Mouse (Mus musculus) MN1 (cell line): ENCODE data around the gene Rpa2.
A peak's percentile ranks its signal among the peaks of the same experiment; 100 is the strongest.
"Not testable (repeated sequence)": the region's sequence is repeated elsewhere in the genome, so short reads cannot be mapped to it uniquely, and the experiment has no call there.

ENCODE experiments used
- DNase-seq: peaks from one replicate; pipeline ENCODE4 v3.0.0-alpha.2; 2016; ENCODE audit warnings: low spot score

Rpa2 gene

DNA sequence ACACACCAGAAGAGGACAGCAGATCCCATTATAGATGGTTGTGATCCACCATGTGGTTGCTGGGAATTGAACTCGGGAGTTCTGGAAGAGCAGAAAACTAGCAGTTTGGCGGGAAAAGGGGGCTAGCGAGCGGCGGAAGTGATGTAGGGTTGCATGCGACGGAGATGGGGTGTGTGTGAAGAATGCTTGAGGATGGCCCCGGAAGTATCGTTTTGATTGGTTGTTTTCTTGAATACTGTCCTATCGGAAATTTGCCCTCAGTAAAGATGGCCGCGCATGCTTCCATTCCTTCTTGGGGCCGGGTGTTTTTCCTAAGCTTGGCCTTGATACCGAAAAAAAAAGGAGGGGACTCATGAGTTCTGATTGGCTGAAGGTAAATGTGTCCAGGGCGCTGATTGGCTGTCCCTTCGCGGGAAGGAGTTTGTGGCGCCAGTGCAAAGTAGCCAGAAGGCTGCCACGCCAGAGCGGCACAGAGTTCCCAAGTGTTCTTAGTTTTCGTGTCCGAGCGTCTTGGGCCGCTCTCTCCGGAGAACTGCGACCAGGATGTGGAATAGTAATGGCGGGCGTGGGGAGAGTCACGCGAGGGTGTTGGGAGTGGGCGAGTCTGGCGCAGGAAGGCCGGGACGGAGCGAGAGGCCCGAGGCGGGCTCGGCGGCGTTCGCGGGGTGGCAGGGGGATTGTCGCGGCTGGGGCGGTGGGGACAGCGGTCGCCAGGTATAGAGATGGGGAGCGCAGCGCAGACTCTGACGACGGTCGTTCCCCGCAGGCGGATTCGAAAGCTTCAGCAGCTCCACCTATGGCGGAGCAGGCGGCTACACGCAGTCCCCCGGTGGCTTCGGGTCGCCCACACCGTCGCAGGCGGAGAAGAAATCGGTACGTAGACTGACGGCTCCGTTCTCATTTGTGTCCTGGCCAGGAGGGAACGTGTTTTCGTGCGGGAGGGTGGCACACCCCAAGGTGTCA, at the start of gene Rpa2:
Gene Rpa2, plus strand, starts transcription at position 419 of the 963 bp plus-strand sequence.
- peak; percentile 100 for DNase-seq

DNA sequence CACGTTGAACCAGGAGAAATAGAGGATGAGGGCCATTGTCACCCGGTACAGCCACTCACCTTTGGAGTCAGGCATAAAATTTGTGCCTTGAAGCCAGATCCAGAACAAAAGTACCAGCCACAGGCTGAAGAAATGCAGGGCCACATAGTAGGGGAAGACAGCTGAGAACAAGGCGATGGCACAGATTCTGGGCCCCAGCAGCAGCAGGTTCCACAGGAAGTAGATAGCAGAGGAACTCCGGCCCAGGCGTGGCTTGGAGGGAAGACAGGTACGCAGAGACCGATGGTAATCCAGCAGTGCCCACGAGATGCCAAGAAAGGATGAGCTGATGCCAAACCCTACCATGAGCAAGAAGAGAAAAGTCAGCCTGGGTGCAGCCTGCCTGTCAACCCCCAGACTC, 39.9 kb upstream of the Rpa2 start:
- no peak for DNase-seq

DNA sequence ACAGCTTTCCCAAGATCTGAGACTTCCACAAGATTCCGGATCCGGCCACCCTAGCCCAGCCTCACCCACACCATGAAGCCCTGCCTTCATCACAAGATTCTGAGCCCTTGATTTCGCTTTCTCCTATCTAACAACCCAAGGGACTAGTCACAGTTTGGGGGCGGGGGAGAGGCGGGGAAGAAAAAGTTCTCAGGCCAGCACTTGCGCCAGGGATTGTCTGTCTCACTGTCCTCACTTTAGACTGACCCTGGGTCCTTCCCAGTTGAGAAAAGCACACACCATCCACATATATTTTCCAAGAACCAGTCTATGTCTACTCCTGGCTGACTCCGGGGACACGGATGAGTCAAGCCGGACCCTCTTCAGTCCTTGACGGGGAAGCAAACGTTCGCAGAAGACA, 36.5 kb upstream of the Rpa2 start:
- DNase-seq: peak; percentile 32

DNA sequence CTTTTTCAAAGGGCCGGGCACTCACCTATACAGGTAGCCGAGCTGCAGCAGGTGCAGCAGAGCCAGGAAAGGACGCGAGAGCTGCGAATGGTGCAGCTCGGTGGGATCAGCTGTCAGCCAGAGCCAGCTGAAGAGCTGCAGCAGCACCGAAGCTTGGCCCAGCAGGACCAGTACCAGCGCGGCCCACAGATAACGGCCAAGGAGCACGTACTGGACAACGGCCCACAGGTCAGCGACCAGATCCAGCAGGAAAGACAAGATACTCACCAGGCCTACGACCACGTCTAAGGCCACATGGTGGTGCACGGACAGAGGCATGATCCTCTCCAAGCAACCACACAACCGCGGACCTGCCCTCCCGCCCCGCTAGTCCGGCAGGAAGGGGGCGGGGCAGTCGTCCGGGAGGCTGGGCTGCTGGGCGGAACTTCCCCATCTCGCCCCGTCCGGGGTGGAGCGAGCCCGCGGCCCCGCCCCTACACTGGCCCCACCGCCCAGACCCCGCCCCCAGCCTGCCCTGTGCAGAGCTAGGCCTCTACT, 35.9 kb upstream of the Rpa2 start, which contains the start of gene Xkr8:
Gene Xkr8, minus strand, starts transcription at position 399 of the 537 bp plus-strand sequence.
- peak; percentile 96 for DNase-seq

DNA sequence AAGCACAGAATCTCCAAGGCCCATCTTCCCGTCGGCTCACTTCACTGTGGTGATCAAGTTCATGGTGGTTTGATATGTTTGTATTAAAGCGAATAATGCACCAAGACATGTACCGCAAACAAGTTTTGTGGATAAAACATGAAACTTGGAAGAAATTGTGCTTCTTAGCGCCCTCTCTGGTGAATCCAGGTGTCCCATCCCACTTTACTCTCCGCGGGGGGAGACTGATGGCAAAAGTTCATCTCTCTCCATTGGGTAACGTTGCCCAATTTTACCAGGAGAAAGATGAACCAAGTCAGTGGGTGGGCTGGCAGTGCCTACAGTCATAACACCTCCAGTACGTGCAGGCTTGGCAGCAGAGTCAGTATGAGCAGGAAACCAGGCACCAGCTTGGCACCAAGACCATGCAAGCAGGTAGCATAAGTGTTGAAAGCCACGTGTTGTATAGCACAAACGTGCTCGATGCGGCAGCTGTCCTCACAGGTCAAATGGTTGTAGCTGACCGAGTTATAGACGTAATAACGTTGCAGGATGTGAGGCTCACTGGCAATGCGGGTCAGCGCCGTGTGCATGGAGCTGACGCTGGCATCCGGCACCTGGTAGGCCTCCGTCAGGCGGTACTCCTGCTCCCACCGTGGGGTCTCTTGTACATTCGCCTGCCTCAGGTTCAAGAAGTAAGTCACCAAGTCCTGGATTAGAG, 34.9 kb upstream of the Rpa2 start:
- DNase-seq: no peak

DNA sequence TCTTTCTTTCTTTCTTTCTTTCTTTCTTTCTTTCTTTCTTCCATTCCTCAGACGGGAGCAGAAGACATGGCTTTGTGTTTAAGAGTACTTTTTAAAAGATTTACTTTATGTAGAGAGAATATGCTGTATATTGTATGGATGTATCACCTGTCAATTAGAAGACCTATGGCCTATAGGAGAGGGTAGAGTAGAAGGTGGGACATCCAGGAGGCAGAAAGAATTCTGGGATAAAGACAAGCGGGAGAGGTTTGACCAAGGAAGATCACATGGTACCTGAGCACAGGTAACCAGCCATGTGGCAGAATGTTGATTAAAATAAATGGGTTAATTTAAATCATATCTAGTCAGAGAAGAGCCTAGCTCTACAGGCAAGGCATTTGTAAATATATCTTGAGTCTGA, 33.4 kb upstream of the Rpa2 start:
- DNase-seq: no peak

DNA sequence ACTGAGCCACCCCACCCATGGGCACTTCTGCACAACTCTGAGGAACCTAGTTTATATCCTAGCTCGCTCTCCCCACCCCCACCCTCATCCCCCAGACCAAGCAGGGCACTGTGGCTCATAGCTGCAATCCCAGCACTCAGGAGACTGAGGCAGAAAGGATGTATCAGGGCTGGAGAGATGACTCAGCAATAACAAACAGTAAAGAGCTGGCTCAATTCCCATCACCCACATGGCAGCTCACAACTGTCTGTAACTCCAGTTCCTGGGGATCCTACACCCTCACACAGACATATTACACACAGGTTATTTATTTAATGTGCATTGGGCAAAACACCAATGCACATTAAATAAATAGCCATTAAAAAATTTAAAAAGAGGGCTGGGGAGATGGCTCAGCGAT, 32.7 kb upstream of the Rpa2 start:
- DNase-seq: peak; percentile 45

DNA sequence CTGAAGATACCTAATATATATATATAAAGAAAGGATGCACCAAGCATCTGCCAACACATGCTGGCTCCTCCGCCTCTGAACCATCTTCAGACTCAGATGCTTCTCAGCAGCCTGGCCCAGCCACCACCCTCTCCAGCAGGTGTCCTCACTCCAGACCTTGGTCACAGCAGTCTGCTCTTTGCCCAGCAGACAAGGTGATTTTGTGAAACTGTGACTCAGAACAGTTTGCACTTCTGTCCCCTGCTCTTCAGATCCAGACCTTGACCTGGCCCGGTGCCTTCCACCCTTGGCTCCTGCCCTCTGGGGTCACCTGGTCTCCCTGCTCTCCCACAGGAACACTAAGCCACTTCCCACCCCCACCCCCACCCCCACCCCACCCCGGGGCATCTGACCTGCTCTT, 32.2 kb upstream of the Rpa2 start:
- no peak for DNase-seq

DNA sequence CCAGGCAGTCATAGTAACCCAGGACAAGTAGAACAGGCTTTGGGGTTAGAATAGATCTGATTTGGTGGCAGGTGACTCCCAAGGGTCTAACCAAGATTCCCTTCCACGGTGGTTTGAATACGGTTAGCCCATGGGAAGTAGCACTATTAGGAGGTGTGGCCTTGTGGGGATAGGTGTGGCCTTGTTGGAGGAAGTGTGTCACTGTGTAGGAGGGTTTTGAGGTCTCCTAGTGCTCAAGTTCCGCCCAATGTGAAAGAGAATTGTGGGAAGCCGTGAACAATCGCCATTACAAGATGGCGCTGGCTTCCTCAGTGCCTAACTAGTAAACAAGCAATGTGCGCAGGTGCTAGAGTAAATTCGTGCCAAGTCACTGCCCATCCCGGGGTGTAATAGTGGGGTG, 31.0 kb upstream of the Rpa2 start:
- DNase-seq: not testable (repeated sequence)

DNA sequence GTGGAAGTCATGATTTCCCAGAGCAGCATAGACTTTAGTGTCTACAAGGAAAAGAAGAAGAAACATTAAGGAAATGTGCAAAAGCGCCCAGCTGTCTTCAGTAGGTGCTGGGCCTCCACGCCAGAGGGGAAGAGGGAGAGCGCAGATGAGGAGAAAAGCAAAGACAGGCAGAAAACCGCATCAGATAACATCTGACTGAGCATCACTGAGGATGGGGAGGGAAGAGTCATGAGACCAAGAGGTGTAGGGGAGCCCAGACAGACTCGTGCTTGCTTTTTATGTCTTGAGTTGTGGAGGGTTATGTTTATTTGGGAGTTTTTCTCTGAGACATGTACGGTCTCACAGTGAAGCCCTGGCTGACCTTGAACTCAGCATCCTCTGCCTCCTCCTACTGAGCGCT, 26.6 kb upstream of the Rpa2 start:
- no peak for DNase-seq

DNA sequence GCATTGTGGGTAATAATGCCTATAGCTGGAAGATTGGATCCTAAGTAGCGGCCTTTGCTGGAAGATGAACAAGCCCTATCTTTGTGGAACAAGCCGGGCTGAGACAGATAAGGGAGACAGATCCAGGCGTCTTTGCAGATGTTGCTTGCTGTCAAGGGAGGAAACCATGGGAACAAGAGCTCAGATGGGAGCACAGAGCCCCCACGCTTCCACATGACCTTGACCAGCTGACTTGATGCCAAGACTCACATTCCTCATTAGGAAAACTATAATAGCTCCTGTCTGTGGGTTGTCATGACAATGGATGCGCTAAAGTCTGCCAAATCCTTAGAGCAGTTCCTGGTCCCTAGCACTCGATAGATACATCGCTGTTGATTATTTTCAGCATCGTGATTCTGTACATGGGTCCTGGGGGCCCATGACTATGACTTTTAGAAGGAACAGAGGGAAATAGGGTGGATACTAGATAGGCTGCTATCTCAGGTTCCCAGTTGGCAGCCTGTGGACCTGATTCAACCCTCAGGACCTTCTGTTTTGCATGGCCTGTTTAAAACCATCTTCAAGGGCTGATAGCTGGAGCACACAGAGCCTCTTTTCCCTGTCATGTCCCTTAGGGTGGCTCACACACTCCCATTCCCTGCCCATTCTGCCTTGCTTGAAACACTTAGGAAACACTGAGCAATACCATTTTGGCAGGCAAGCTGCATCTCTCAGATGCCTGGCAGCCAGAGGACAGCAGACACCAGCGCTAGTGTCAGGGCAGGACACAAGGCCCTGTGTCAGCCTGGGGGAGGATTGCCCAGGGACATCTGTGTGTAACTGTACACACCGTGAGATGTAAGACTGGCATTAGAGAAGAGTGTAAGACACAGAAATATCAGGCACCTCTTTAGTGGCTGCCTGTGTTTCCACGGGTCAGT, 23.9 kb upstream of the Rpa2 start:
- DNase-seq: peak; percentile 61

DNA sequence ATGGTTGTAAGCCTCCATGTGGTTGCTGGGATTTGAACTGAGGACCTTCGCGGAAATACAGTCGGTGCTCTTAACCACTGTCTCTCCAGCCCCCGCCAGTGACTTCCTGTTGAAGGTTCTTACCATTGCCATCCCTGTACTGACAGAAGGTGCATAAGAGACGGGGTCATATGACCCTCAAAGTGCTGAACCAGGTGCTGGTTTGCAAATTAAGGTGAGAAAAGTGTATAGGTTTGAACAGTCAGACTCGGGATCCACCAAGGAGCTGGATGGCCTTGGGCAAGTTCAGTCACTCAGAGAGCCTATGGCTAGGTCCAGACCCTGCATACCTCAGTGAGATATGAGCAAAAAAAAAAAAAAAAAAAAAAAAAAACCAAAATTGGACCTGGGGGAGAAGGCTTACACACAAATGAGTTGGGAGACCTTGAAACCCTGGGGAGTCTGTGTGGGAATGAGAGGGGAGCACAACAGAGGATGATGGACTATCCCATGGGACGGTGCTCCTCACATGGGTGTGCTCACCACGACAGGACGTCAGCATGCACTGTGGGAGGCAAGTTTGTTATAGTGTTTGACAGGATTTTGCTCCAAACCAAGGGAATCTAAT, 21.1 kb upstream of the Rpa2 start:
- no peak for DNase-seq

DNA sequence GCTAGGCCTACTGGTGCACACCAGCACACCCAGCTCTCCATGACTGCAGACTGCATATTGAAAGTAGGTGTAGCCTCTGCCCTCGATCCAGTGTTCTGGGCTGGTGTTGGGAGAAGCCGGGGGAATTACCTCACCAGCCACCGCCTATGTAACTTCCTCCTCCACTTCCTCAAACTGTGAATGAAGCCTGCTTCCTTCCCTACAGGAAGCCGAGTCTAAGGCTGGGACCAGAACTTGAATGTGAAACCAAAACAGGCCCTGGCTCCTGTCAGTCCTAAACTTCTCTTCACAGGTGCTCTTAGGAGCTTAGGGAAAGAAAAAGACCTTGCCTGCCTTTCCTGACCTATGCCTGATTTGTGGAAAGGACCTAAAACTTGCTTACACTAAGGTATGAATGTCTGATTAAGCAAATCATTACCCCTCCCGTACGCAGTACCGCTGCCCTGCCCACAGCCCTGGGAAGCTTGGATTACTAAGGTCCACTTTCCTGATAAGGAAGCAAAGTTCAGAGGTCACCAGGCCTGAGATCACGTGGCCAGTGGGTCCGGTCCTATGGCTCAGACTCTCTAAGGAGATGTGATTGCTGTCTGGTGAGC, 20.4 kb upstream of the Rpa2 start:
- no peak for DNase-seq

DNA sequence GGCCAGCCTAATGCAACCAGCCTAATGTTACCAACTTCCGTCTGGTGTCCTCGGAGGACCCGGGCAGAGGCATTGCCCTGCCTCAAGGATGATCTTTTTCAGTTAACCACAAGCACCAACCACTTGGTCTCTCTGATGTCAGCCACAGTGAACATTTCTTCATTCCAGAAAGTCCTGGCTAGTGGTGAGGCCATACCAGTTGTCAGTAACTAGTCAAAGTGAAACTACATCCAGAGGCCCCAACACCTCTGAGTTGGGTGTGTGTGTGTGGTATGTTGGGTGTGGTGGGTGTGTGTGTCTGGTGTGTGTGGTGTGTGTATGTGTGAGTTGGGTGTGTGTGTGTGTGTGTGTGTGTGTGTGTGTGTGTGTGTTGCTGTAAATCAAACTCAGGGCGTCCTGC, 19.4 kb upstream of the Rpa2 start:
- no peak for DNase-seq

DNA sequence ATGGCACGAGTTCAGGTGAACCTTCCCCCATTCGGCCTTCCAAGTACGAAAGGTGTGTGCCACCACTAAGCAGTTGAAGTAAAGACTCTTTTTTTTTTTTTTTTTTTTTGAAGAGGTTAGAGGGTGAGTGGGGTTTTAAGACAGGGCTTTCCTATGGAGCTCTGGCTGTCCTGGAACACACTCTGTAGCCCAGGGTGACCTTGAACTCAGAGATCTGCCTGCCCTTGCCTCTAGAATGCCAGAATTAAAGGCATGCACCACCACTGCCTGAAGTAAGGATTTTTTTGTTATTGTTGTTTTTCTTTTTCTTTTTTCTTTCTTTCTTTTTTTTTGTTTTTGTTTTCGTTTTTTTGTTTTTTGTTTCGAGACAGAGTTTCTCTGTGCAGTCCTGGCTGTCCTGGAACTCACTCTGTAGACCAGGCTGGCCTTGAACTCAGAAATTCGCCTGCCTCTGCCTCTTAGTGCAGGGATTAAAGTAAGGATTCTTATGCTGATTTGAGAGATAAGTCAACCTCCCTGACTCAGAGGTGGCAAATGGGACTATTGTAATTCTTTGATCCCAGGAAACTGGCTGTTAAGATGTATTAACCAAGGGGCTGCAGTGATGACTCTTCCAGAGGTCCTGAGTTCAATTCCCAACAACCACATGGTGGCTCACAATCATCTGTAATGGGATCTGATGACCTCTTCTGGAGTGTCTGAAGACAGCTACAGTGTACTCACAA, 18.7 kb upstream of the Rpa2 start:
- no peak for DNase-seq

DNA sequence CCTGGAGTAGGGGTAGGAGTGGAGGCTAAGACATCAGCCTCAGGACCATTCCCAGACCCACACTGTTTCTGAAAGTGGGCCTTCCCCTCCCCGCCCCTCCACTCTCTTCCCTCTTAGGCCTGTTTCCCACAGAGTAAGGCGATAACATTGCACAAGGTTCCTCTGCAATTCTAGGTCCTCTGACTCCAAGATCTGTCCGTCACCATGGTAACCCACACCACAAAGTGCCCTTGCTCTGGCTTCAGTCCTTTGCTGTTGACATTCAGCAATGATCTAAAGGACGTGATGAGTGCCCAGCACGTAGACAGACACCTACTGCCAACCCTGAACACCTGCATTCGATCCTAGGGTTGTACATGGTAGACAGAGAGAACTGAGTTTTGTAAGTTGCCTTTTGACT, 15.1 kb upstream of the Rpa2 start:
- peak; percentile 62 for DNase-seq

DNA sequence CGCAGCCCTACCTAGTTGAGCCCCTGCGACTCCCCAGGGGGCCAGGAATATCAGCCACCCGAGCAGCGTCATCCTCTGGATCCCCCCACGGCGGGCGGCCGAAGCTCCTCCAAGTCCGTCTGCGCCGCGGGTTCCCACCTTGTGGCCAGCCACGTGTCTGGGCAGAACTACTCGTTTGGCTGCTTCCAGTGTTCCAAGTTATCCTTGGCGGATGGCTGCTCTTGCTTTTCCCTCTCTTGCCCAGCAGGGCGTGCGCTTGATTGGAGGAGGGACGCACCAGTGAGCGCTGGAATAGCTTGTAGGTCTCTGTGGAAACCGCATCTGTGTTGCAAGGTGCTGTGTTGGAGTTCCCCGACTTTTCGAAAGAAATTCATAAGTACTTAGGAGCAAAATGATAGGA, 11.2 kb upstream of the Rpa2 start, which contains the start of gene Smpdl3b:
Gene Smpdl3b, minus strand, starts transcription at position 279 of the 400 bp plus-strand sequence.
- peak; percentile 95 for DNase-seq

DNA sequence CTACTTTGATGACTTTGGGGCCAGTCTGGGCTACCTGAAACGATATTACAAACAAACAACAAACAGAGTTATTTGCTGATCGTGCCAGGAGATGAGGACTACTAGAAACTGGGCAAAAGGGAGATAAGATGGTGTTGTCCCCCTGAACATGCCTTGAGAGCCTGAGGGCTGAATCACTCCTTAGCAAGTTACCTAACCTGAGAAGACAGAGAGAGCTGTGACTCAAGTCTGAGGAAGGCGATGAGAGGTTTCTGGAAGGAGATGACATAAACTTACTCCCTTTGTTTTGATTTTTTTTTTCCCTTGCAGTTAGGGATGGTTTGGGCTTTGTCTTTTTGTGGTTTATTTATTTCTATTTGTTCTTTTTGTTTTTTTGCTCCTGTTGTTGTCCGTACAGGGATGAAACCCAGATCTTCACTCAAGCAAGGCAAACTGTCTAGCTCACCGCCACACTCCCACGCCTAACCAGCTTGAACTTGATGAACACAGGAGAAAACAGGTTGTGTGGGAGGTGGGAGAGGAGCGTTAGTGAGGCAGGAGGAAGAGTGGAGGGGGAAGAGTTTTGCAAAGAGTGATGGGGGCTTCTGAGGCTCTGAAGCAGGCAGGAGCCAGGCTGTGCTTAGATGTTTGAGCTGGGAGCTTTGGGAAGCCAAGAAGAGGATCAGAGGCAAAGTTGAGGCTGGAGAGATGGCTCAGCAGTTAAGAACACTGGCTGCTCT, 10.3 kb upstream of the Rpa2 start:
- no peak for DNase-seq

DNA sequence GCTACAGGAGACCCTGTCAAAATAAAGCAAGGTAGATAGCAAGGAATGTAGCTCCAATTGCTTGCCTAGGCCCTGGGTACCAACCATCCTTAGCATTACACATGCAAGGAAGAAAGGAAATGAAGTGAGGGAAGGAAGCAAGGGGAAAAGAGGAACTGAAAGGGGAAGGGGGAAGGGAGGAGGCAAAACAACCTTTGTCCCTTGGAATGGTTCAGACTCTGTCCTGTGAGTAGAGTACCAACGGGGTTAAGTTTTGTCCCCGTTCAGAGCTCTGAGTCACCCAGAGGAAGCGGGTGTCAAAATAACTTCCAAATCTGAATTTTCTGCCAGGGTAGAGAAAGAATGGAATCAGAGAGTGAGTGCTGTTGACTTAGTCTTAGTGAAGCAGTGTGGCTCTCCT, 7.8 kb upstream of the Rpa2 start:
- DNase-seq: no peak

DNA sequence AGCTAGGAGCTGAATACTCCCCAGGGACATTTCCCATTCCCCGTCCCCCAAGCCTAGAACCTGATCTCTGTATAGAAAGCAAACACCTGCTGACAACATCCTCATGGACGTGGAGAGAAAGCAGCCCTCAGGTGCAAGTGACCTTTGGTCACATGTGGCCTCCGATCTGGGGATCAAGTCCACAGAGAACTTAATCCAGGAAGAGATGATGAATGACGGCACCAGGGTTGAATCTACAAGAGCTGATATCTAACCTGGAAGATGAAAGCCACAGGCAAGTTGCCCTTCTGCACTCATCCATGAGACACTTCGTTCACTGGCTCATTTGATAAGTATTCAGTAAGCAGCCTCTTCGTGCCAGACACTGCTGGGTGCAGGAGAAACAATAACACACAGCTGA, 5.5 kb upstream of the Rpa2 start:
- no peak for DNase-seq
